Mouse (Mus musculus) forebrain, embryonic 14.5 days (tissue): ENCODE measurements around the gene Il18r1. TPM values are rescaled to one million over a fixed set of nuclear protein-coding genes. Genes with fewer than 3 reads are reported as not detected.

Source experiments
- ATAC-seq: fragments of 200-750 bp; cut with Nextera tagmentation; 2 replicates; pipeline ENCODE4 v1.8.0; 2017; ENCODE audit warnings: mild to moderate bottlenecking, moderate library complexity
- DNase-seq: peaks from one replicate; pipeline ENCODE4 v3.0.0-alpha.2; 2015; ENCODE audit warnings: low spot score
- H3K27ac ChIP-seq: fragments of 300-500 bp; sonication (generic); 2 replicates; pipeline ENCODE4 v1.5.1; 2014; ENCODE audit warnings: low read depth, mild to moderate bottlenecking, control low read depth, low read length, moderate library complexity
- H3K27me3 ChIP-seq: fragments of 300-500 bp; sonication (generic); replicated peaks from 2 replicates; pipeline ENCODE4 v1.6.1; 2014; ENCODE audit warnings: low read length, control low read depth, mixed read lengths; ENCODE audit not compliant: control insufficient read depth, insufficient read depth
- H3K36me3 ChIP-seq: fragments of 300-500 bp; sonication (generic); 2 replicates; pipeline ENCODE4 v1.6.1; 2014; ENCODE audit warnings: low read length, control low read depth; ENCODE audit not compliant: control insufficient read depth, insufficient read depth
- H3K4me1 ChIP-seq: fragments of 300-500 bp; sonication (generic); 2 replicates; pipeline ENCODE4 v1.6.1; 2014; ENCODE audit warnings: antibody characterized with exemption, low read length, control low read depth; ENCODE audit not compliant: control insufficient read depth, insufficient read depth
- H3K4me2 ChIP-seq: fragments of 300-500 bp; sonication (generic); 2 replicates; pipeline ENCODE4 v1.6.1; 2014; ENCODE audit warnings: mild to moderate bottlenecking, control low read depth, low read length
- H3K4me3 ChIP-seq: fragments of 300-500 bp; sonication (generic); 2 replicates; pipeline ENCODE4 v1.5.1; 2014; ENCODE audit warnings: low read depth, low read length, control low read depth
- H3K9ac ChIP-seq: fragments of 300-500 bp; sonication (generic); 2 replicates; pipeline ENCODE4 v1.6.1; 2014; ENCODE audit warnings: mild to moderate bottlenecking, low read length, control low read depth, moderate library complexity
- H3K9me3 ChIP-seq: fragments of 300-500 bp; sonication (generic); replicated peaks from 2 replicates; pipeline ENCODE4 v1.6.1; 2016; ENCODE audit warnings: low read length, control low read depth, mixed read lengths; ENCODE audit not compliant: control insufficient read depth
- WGBS: fragments of 180-500 bp; shearing (Covaris S2); extraction: QIAGEN DNeasy Blood & Tissue Kit; methylation state at CpG from one replicate; pipeline ENCODE4 v1.1.7; 2014; 5-methylcytosine and 5-hydroxymethylcytosine counted together
- polyA plus RNA-seq: library from polyadenylated mRNA; unstranded; fragments of >200 nt; fragmentation: Nextera tagmentation; extraction: Ambion mirVana; gene quantifications from 2 replicates; pipeline ENCODE4 v1.2.1, GENCODE M21; 2014

The Il18r1 gene
- polyA plus RNA-seq, 1 experiment from 2014 or later, result not detected

- Histone ChIP-seq H3K9me3 (no peaks in the 10 kb centered on the region), H3K36me3 (no peaks in the 10 kb centered on the region), H3K9ac (no peak overlapping the region), H3K4me1 (no peaks in the 10 kb centered on the region), H3K4me2 (no peak overlapping the region), H3K27me3 (no peaks in the 10 kb centered on the region), H3K27ac (no peak overlapping the region), H3K4me3 (no peak overlapping the region)
- DNase-seq, result no peak
- no peak for ATAC-seq
- WGBS, result 93% methylated on average over 2 of the region's 2 CpGs
Measured at GRCm38 (mm10) chr1:40432169-40432568, 33.2 kb upstream of the Il18r1 start.

GRCm38 (mm10) chr1:40435936-40436335, 29.4 kb upstream of the Il18r1 start:
- no peak overlapping the region for H3K9ac ChIP-seq
- no peaks in the 10 kb centered on the region for H3K9me3 ChIP-seq
- H3K27ac ChIP-seq, result no peak overlapping the region
- no peak for ATAC-seq
- 94% methylated on average over 3 of the region's 3 CpGs for WGBS
- no peak overlapping the region for H3K4me2 ChIP-seq
- no peaks in the 10 kb centered on the region for H3K36me3 ChIP-seq
- H3K4me3 ChIP-seq, result no peak overlapping the region
- H3K27me3 ChIP-seq, result no peaks in the 10 kb centered on the region
- no peaks in the 10 kb centered on the region for H3K4me1 ChIP-seq
- DNase-seq, result no peak

GRCm38 (mm10) chr1:40437340-40437739, 28.0 kb upstream of the Il18r1 start:
- H3K4me1 ChIP-seq, result no peaks in the 10 kb centered on the region
- ATAC-seq (no peak), DNase-seq (no peak)
- no peaks in the 10 kb centered on the region for H3K9me3 ChIP-seq
- H3K4me2 ChIP-seq, result no peak overlapping the region
- H3K9ac ChIP-seq, result no peak overlapping the region
- H3K4me3 ChIP-seq, result no peak overlapping the region
- H3K27me3 ChIP-seq, result no peaks in the 10 kb centered on the region
- WGBS, result 92% methylated on average over 2 of the region's 2 CpGs
- H3K36me3 ChIP-seq, result no peaks in the 10 kb centered on the region
- no peak overlapping the region for H3K27ac ChIP-seq

GRCm38 (mm10) chr1:40439504-40439903, 25.8 kb upstream of the Il18r1 start:
- H3K4me2 ChIP-seq, result no peak overlapping the region
- ATAC-seq (no peak), DNase-seq (no peak)
- H3K9me3 ChIP-seq, result no peaks in the 10 kb centered on the region
- no peak overlapping the region for H3K9ac ChIP-seq
- no peak overlapping the region for H3K27ac ChIP-seq
- no peaks in the 10 kb centered on the region for H3K4me1 ChIP-seq
- no peaks in the 10 kb centered on the region for H3K27me3 ChIP-seq
- WGBS, result 73% methylated on average over 8 of the region's 8 CpGs
- no peak overlapping the region for H3K4me3 ChIP-seq
- H3K36me3 ChIP-seq, result no peaks in the 10 kb centered on the region

- 88% methylated on average over 3 of the region's 3 CpGs for whole genome bisulfite sequencing
- no peak overlapping the region for H3K4me2 ChIP-seq
- no peaks in the 10 kb centered on the region for H3K4me1 ChIP-seq
- DNase-seq, result no peak
- H3K4me3 ChIP-seq, result no peak overlapping the region
- no peaks in the 10 kb centered on the region for H3K36me3 ChIP-seq
- no peaks in the 10 kb centered on the region for H3K9me3 ChIP-seq
- no peak overlapping the region for H3K9ac ChIP-seq
- ATAC-seq, result no peak
- H3K27ac ChIP-seq, result no peak overlapping the region
- no peaks in the 10 kb centered on the region for H3K27me3 ChIP-seq
Measured at GRCm38 (mm10) chr1:40444800-40445199, 20.6 kb upstream of the Il18r1 start.

- no peak overlapping the region for H3K9ac ChIP-seq
- H3K36me3 ChIP-seq, result no peaks in the 10 kb centered on the region
- H3K4me3 ChIP-seq, result no peak overlapping the region
- H3K4me1 ChIP-seq, result no peaks in the 10 kb centered on the region
- H3K27me3 ChIP-seq, result no peaks in the 10 kb centered on the region
- WGBS, result 89% methylated on average over 4 of the region's 4 CpGs
- DNase-seq, result no peak
- ATAC-seq, result no peak
- H3K4me2 ChIP-seq, result no peak overlapping the region
- H3K9me3 ChIP-seq, result no peaks in the 10 kb centered on the region
- no peak overlapping the region for H3K27ac ChIP-seq
Measured at GRCm38 (mm10) chr1:40467306-40467705, 2.0 kb downstream of the Il18r1 start.

GRCm38 (mm10) chr1:40468805-40469204, 3.5 kb downstream of the Il18r1 start:
- Histone ChIP-seq H3K9me3 (no peaks in the 10 kb centered on the region), H3K36me3 (no peaks in the 10 kb centered on the region), H3K9ac (no peak overlapping the region), H3K27me3 (no peaks in the 10 kb centered on the region), H3K4me3 (no peak overlapping the region), H3K4me1 (no peaks in the 10 kb centered on the region), H3K4me2 (no peak overlapping the region), H3K27ac (no peak overlapping the region)
- ATAC-seq (no peak), DNase-seq (no peak)
- 84% methylated on average over 2 of the region's 2 CpGs for WGBS

GRCm38 (mm10) chr1:40469900-40470299, 4.5 kb downstream of the Il18r1 start:
- Histone ChIP-seq H3K4me3 (no peak overlapping the region), H3K36me3 (no peaks in the 10 kb centered on the region), H3K27ac (no peak overlapping the region), H3K4me1 (no peaks in the 10 kb centered on the region), H3K27me3 (no peaks in the 10 kb centered on the region), H3K9me3 (no peaks in the 10 kb centered on the region), H3K4me2 (no peak overlapping the region), H3K9ac (no peak overlapping the region)
- DNase-seq (no peak), ATAC-seq (no peak)
- WGBS, result 89% methylated on average over 12 of the region's 12 CpGs

- Histone ChIP-seq H3K36me3 (no peaks in the 10 kb centered on the region), H3K27me3 (no peaks in the 10 kb centered on the region), H3K9ac (no peak overlapping the region), H3K4me2 (no peak overlapping the region), H3K4me3 (no peak overlapping the region), H3K4me1 (no peaks in the 10 kb centered on the region), H3K27ac (no peak overlapping the region), H3K9me3 (no peaks in the 10 kb centered on the region)
- WGBS, result 85% methylated on average over 1 of the region's 1 CpGs
- ATAC-seq (no peak), DNase-seq (no peak)
Measured at GRCm38 (mm10) chr1:40472401-40472800, 7.0 kb downstream of the Il18r1 start.
